Mouse (Mus musculus) cerebellum, adult 2 months (tissue): Measurements from ENCODE around the gene Repin1. TPM values are rescaled to one million over a fixed set of nuclear protein-coding genes. Genes with fewer than 3 reads are reported as not detected.

Experiments
- DNase-seq, 2 experiments: peaks; one replicate each; pipeline ENCODE4 v3.0.0; 2021
- H3K27ac ChIP-seq: fragments of 200-500 bp; 2 replicates; pipeline ENCODE4 v1.5.1; 2012; ENCODE audit warnings: low read length, control low read depth, inconsistent platforms; ENCODE audit not compliant: insufficient read depth
- H3K27me3 ChIP-seq: fragments of 200-500 bp; 2 replicates; pipeline ENCODE4 v1.6.1; 2012; ENCODE audit warnings: inconsistent platforms, mild to moderate bottlenecking, low read length, moderate library complexity; ENCODE audit not compliant: control insufficient read depth, insufficient read depth
- H3K4me1 ChIP-seq: fragments of 200-500 bp; 2 replicates; pipeline ENCODE4 v1.6.1; 2011; ENCODE audit warnings: low read length; ENCODE audit not compliant: control insufficient read depth, insufficient read depth
- H3K4me3 ChIP-seq: fragments of 200-500 bp; replicated peaks from 2 replicates; pipeline ENCODE3; 2011; ENCODE audit warnings: mild to moderate bottlenecking, low read depth, low read length, control low read depth; ENCODE audit not compliant: insufficient read depth
- CTCF ChIP-seq: fragments of 200-500 bp; IDR thresholded peaks from 2 replicates; pipeline ENCODE4 v1.5.1; 2011; ENCODE audit warnings: low read depth, mild to moderate bottlenecking, control low read depth, low read length, moderate library complexity, borderline replicate concordance; ENCODE audit not compliant: insufficient read depth
- POLR2A ChIP-seq: fragments of 200-500 bp; IDR thresholded peaks from 2 replicates; pipeline ENCODE4 v1.6.1; 2011; ENCODE audit warnings: low read length, control low read depth, borderline replicate concordance; ENCODE audit not compliant: insufficient read depth
- WGBS: fragments of 180-500 bp; shearing (Covaris S2); methylation state at CpG from one replicate; pipeline ENCODE4 v1.1.7; 2018; 5-methylcytosine and 5-hydroxymethylcytosine counted together
- polyA plus RNA-seq: library from polyadenylated mRNA; depleted of rRNA; stranded (reverse); fragments of >200 nt; gene quantifications from 2 replicates; pipeline ENCODE4 v1.2.3, GENCODE M21; 2012

Repin1 gene
- polyA plus RNA-seq, 1 experiment = 98.5 TPM

- Histone ChIP-seq H3K4me3 (no peak overlapping the region), H3K27ac (no peak overlapping the region), H3K4me1 (peaks cover 2% of the 10 kb centered on the region; the same call in 1 of the 2 replicates), H3K27me3 (no peaks in the 10 kb centered on the region)
- peak; percentile 38 to 50 for DNase-seq
- WGBS = 77% methylated on average over 3 of the region's 3 CpGs
- TF ChIP-seq POLR2A (no peak), CTCF (peak; percentile 31; the same call in 1 of the 2 replicates)
These were observed 11.6 kb upstream of the Repin1 start for GRCm38 (mm10) chr6:48582037-48582436.

GRCm38 (mm10) chr6:48589194-48589750, 4.4 kb upstream of the Repin1 start, which contains the start of gene Gm45021:
TSS of gene Gm45021 (plus strand) at chr6:48589610.
- H3K4me1 ChIP-seq = no peaks in the 10 kb centered on the region; the same call in 1 of the 2 replicates
- no peak within 1 kb of the TSS for H3K27ac ChIP-seq
- H3K4me3 ChIP-seq = no peak within 1 kb of the TSS
- TF ChIP-seq CTCF = no peak
- no peak for TF ChIP-seq POLR2A
- DNase-seq = no peak
- H3K27me3 ChIP-seq = no peaks in the 10 kb centered on the region
- WGBS = 64% methylated on average over 6 of the region's 6 CpGs

GRCm38 (mm10) chr6:48591221-48591845, 2.4 kb upstream of the Repin1 start:
- TF ChIP-seq CTCF (no peak), POLR2A (no peak)
- Histone ChIP-seq H3K4me3 (no peak overlapping the region), H3K27ac (no peak overlapping the region), H3K27me3 (no peaks in the 10 kb centered on the region), H3K4me1 (peaks cover 4% of the 10 kb centered on the region)
- DNase-seq = no peak
- WGBS = 93% methylated on average over 3 of the region's 3 CpGs

GRCm38 (mm10) chr6:48591871-48592270, 1.8 kb upstream of the Repin1 start:
- no peak overlapping the region for H3K27ac ChIP-seq
- H3K27me3 ChIP-seq = no peaks in the 10 kb centered on the region
- no peak overlapping the region for H3K4me3 ChIP-seq
- peaks cover 4% of the 10 kb centered on the region for H3K4me1 ChIP-seq
- WGBS = 96% methylated on average over 6 of the region's 6 CpGs
- DNase-seq = no peak
- TF ChIP-seq POLR2A (no peak), CTCF (no peak)

- Histone ChIP-seq H3K4me1 (peaks cover 10% of the 10 kb centered on the region), H3K27me3 (no peaks in the 10 kb centered on the region), H3K4me3 (peak overlapping the region; percentile 79), H3K27ac (peak overlapping the region; percentile 96)
- WGBS = 1% methylated on average over 41 of the region's 41 CpGs
- TF ChIP-seq CTCF = no peak
- peak; percentile 61; the same call in 1 of the 2 replicates for TF ChIP-seq POLR2A
- DNase-seq = no peak
These were observed 508 bp downstream of the Repin1 start for GRCm38 (mm10) chr6:48594043-48594738.

GRCm38 (mm10) chr6:48595278-48595677, 1.6 kb downstream of the Repin1 start:
- peak; percentile 39 to 60 for DNase-seq
- 27% methylated on average over 1 of the region's 1 CpGs for WGBS
- Histone ChIP-seq H3K27me3 (no peaks in the 10 kb centered on the region), H3K4me1 (peaks cover 10% of the 10 kb centered on the region), H3K4me3 (peak overlapping the region; percentile 79), H3K27ac (peak overlapping the region; percentile 20; the same call in 1 of the 2 replicates)
- TF ChIP-seq CTCF = no peak
- no peak for TF ChIP-seq POLR2A

GRCm38 (mm10) chr6:48596545-48597232, 3.0 kb downstream of the Repin1 start:
- DNase-seq = no peak
- 96% methylated on average over 45 of the region's 45 CpGs for WGBS
- no peaks in the 10 kb centered on the region for H3K27me3 ChIP-seq
- H3K4me1 ChIP-seq = peaks cover 10% of the 10 kb centered on the region
- H3K27ac ChIP-seq = no peak overlapping the region
- TF ChIP-seq POLR2A = no peak
- no peak for TF ChIP-seq CTCF
- H3K4me3 ChIP-seq = no peak overlapping the region
